Mouse (Mus musculus): Measurements from ENCODE around the gene Mtus2. TPM values are rescaled to one million over a fixed set of nuclear protein-coding genes. Genes with fewer than 3 reads are reported as not detected.
"Not testable (repeated sequence)": the region's sequence is repeated elsewhere in the genome, so short reads cannot be mapped to it uniquely, and the experiment has no call there.

Mtus2 gene
- total RNA-seq, 1 experiment from 2014 or later, result 2.4 TPM

DNA sequence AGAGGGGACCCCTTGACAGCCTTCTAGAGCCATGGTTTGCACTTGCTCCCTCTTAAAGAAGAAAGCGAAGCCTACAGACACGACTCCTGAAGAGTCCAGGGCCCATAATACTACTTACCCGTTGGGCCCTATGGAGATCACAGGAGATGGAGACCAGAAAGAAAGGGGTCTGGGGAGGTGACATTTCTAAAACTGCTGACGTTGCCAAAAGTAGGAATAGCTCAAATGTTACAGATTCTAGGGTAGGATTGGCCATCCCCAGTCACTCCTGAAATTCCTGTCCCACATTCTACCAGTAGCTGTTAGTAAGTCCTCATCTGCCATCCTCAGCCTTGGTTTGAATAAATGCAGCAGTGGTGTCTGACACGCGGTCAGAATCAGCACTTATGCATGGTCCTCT, 325.0 kb downstream of the Mtus2 start:
- DNase-seq, result no peak

DNA sequence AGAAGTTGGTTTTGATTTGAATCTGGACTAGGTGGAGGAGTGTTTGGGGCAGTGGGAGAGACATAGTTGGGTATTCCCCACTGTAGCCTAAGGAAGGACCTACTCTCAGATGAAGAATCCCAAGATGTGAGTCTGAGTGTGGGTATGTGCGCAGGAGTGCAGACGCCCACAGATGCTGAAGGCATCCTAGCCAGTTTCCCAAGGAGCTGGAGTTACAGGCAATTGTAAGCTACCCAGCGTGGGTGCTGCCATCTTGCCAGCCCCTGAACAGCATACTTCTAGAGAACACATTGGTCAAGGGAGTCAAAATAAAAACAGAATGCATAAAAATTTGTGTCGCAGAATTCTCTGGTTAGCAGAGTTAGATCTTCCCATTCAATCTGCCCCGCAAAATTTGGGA, 325.5 kb downstream of the Mtus2 start:
- DNase-seq, result no peak

DNA sequence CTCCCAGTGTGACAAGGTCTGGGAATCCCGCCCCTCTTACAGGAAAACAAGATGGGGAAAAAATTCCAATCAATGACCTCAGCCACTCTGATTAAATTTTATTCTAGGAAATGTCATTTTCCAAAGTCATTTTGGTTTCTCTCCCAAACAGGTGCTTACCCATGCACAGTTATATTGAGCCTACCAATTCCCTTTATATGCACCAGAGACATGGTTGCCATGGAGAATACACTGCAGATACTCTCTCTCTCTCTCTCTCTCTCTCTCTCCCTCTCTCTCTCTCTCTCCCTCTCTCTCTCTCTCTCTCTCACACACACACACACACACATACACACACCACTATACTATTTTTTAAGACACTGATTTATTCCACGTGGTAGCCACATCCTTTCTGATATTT, 326.1 kb downstream of the Mtus2 start:
- no peak for DNase-seq

DNA sequence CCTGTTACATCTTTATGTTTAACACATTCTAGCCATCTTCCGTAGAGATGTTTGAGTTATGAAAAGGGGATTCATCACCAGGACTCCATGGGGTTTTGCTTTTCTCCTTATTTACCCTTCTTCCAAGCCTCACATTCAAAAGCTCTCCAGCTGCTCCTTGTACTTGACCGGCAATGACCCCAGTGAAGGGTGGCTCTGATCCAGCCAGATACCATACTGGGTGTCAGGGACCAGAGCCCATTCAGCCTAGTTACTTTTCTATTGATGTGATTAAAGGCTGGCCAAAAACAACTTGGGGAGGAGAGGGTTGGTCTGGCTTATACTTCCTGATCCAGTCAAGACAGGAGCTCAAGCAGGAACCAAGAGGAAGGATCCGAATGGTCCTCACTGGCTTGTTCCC, 326.5 kb downstream of the Mtus2 start:
- no peak for DNase-seq

DNA sequence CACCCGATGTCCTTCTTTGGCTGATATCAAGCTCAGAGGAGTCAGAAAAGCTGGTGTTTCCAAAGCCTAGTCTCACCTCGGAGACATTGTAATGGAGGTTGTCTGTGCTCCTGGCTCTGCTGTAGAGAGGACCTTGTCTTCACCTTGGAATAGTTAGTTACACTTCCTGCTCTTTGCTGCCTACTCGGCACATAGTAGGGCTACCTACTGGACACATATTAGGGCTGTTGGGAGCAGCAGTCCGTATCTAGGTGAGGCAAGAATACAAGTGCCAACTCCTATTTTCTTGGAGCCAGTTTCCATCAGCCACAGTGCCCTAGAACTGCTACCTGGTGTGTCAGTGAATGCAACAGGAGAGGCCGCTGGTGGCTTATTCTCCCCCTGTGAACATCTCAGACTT, 330.4 kb downstream of the Mtus2 start:
- DNase-seq, result no peak

DNA sequence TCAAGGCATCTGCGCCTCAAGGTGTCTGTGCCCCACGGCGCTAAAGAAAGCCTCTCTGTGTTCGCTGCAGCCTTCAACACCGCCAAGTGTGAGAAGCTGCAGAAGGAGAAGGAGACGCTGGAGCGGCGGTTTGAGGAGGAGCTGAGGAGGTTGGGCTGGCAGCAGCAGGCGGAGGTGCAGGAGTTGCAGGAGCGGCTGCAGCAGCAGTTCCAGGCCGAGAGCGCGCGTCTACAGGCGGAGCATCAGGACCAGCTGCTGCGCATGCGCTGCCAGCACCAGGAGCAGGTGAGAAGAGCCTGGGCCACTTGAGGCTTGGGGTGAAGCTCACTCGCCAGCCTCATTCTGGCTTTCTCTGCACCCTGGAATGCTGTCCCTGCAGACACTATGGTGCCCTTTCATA, 331.7 kb downstream of the Mtus2 start:
- no peak for DNase-seq

DNA sequence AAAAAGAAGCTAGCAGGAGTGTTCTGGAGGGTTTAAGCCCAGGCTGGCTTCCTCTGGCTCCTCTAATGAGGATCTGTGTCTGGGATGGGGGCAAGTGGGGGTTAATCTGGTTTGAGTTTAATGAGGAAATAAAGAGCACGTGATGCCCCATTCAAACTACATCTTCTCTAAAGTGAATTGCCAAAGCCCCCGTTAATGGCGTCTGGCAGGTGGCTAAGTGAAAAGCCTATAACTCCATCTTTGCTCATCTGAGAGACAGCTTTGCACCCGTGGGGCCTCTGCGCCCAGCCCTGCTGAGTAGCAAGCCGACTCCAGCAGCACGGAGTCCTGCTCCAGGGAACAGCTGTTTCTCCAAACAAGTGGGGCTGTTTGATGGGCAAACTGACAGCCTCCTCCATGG, 332.8 kb downstream of the Mtus2 start:
- DNase-seq, result no peak

DNA sequence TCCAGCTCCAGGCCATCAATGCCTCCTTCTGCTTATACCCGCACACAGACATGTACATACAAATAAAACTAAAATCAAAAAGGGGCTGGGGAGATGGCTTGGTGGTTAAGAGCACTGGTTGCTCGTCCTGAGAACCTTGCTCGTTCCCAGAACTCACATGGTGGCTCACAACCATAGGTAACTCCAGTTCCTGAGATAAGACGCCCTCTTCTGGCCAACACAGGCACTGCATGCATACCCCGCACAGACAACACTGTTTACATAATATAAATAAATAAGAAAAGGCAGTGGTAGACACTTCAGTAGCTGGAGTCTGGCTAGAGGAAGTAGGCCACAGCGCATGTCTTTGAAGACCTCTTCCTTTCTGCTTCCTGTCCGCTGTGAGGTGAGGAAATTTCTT, 335.7 kb downstream of the Mtus2 start:
- no peak for DNase-seq

DNA sequence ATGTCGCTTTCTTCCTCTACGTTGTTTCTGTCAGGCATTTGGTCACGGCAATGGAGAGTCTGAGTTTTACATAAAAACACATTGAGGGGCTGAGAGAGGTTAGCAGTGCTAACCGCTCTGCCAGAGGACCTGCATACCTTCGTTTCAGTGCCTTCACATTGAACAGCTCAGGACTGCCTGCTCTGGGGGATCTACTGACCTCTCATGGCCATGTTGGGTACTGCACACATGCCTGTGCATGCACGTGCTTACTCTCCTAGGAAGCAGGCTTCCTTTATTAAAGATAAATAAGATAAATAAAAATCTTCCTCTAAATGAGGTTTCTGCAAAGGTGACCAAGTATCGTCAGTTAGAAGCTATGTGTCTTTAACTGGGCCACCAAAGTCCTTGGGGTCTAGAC, 336.2 kb downstream of the Mtus2 start:
- DNase-seq, result peak; percentile 45

DNA sequence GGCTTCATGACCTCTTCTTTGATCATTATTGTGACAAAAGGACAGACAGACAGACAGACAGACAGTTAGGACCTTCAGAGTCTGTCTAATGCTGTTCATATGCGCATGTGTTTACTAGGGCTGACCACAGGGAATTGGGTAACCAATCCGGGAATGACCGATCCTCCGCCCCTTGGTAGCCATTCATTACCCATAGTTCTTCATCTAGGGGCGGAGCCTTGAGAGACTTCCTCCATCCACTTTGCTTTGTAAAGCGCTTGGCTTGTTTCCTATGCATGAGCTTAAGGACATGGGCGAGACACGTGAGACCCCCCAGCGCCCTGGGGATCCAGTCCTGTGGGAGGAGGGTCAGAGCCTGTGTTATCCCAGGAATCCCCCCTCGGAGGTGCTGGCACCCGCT, 345.8 kb downstream of the Mtus2 start:
- peak; percentile 3 for DNase-seq

DNA sequence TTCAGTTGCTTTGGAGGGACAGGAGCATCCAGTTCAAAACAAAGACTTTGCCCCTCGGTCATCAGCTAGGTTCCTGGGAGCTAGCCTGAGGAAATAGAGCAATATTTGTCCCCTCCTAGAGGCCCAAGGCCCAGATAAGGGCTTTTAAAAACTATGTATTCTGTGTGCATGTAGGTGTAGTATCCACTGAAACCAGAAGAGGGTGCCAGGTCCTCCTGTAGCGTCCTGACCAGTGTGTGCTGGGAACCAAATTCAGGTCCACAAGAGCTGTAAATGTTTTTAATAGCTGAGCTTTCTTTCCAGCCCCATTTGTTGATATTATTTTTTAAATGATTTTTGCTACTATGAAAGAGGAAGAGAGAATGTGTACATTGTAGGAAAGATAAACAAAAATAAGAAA, 347.0 kb downstream of the Mtus2 start:
- DNase-seq, result no peak

DNA sequence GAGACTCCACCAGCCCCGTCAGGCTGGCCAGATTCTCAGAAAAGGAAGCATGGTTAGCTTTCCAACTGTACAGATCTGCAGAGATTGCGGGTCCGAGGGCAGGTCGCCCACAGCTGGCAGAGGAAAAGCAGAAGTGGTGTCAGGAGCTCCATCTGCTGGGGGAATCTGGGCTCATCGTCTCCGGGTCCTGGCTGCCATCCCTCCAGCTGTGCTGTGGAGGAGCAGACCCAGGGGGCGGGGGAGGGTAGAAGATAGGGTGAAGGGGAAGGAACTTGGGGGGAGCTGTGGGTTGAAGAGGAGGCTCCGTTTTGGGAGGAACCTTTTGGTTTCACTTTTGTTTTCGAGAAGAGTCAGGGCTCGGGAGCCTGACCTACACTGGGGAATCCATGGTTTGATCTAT, 353.7 kb downstream of the Mtus2 start:
- DNase-seq, result peak; percentile 31

DNA sequence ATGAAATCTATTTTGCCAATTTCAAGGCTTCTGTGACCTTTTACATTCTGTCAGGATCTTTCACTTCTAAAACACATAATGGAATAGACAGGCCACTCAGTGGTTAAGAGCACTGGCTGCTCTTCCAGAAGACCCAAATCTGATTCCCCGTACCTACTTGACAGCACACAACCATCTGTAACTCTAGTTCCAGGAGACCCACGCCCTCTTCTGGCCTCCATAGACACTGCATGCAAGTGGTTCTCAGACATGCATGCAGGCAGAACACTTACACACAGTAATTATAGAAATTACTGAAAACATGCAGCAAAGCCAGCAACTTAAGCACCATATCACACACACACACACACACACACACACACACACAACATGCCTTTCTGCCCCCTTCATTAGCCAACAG, 355.3 kb downstream of the Mtus2 start:
- DNase-seq, result peak; percentile 42

DNA sequence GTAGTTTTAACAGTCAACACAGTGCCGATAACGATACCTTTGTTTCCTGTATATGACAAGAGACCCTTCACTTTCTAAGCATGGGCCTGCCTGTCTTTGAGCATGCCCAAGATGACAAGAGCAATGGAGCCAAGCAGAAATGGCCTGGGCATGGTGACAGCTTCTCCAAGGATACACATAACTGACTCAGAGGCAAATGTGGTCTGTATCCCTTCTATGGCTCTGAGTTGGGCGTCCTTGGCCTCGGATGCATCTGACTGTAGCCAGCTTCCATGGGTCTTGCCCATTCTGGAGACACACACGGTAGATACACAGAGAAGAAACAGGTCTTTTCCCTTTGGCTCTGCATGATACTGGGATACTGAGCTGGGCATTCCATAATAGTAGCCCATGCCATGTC, 357.8 kb downstream of the Mtus2 start:
- DNase-seq, result peak; percentile 73

DNA sequence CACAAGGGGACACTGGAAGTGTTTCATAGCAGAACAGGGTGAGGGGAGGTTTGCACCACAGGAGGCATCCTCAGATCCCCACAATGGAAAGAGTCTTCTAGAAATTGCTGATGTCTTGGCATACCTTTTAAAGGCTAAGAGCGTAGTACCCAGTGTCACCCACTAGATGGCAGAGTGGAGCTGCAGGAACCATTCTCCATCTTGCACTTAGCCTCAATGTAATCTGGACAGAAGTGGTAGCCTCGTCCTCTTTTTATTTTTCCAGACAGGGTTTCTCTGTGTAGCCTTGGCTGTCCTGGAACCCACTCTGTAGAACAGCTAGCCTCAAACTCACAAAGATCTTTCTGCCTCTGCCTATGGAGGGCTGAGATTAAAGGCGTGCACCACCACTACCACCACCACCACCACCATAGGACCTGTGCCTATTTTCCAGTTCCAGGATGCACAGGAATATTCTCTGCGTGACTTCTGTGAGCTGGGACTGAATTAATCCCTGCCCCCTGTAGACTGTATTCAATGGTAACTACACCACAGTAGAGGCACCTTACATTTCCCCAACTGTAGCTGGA, 368.3 kb downstream of the Mtus2 start:
- DNase-seq, result peak; percentile 66

DNA sequence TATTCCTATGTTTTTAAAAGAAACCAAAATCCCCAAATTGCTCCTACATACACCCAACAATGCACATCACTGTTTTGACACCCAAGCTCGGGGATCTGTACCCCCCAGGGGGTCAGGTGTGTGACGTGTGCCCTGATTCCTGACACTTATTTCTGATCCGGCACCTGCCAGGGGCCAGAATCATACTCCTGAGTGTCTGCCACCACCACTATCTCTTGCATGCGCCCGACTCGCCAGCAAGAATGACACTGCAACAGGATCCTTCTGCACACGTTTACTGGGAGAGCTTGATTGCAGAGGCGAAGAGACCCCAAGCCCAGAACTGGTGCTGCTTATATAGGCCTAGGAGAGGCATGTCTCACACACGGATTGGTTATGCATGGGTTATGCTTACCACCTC, 369.2 kb downstream of the Mtus2 start:
- DNase-seq, result not testable (repeated sequence)

DNA sequence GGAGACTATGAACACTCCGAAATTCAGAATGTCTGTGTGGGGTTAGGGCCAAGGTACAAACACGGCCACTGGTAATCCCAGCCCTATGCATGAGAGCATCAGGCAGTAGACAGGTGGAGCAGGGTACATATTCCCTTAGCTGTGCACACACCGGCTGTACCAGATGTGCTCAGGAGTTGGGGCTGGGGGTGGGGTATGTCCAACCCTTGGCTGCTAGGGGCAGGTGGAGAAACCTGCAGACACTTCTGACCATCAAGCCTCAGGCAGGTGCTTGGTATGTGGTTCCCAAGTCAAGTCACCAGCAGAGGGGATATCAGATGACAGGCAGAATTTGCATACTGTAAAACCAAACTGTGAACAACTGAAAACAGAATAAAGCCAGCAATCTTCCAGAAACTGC, 371.9 kb downstream of the Mtus2 start:
- DNase-seq, result no peak

DNA sequence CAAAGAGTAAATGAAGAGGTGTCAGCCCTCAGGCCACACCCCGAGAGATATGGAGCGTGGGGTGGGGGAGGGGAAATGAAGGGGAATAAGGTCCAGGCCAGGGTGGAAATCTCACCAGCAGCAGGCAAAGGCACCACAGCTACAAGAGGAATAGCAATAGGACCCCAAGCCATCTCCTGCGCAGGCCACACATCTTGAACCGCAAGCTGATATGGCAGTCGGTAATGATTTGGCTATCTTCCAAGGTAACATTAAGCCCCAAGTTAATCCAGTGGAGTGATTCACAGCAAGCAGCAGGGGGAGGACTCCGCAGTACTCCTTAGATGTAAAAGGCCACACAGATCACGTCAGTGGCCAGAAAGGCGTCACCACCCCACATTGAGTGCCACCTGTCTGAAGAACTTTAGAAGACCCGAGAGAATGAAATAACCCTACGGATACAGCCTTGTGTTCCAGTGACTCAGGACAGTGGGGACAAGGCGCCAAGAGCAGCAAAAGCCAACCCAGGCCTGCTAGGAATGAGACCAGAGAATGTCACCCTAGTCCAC, 374.2 kb downstream of the Mtus2 start:
- DNase-seq, result no peak

DNA sequence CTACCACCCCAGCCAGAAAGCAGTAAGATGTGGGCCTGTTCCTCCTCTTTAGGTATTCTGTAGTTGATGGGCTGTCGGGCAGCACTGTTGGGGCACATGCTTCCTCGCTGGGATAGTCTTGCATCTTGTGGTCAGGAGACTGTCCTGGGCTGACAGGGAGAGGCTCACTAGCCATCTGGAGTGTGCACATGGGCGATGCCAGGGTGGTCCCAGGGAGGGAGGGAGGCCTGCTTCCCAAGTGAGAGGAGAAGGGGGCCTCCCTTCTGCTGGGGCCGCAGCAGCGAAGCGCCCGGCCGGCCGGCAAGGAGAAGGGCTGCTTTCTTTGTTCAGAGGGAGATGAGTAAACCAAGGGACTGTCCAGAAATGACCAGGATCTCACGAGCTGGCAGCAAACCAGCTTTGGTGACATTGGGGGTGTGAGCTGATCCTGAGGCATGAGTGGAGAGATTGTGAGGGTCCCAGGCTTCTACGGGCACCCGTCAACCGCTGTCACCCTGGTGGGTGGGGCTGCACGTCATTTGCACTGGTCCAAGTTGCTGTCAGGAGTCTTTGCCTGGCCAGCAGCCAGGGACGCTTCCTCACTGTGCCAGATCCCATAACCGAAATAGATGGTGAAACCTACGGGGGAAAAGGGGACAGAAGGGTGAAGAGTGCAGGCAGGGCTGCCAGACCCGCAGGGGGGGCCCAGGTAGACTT, 375.0 kb downstream of the Mtus2 start:
- no peak for DNase-seq

DNA sequence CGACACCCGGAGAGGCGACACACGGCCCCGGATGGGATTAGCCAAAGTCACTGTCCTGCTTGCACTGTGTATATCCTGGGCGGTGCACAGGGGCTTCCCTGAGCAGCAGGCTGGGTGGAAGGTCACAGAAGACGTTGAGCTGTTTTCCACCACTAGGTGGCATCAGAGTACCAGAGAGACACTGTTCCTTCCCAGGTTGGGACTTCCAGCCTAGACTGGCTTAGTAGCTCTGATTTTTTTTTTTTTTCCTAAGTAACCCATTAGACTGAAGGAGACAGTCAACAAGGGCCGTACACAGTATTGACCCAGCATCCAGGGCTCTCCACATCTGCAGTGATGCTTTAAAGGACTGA, 375.5 kb downstream of the Mtus2 start:
- DNase-seq, result peak; percentile 82

DNA sequence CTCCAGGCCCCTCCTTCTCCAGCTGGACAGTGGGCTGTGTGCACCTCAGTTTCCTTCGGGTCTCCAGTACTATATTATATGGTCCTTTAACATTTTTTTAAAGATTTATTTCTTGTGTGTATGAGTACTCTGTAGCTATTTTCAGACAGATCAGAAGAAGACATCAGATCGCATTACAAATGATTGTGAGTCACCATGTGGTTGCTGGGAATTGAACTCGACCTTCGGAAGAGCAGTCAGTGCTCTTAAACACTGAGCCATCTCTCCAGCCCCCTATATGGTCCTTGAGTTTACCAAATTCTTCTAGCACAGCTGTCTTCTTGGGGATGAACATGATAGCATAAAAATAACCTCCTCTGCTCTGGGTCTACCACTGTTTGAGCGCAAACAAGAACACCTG, 382.0 kb downstream of the Mtus2 start:
- no peak for DNase-seq

DNA sequence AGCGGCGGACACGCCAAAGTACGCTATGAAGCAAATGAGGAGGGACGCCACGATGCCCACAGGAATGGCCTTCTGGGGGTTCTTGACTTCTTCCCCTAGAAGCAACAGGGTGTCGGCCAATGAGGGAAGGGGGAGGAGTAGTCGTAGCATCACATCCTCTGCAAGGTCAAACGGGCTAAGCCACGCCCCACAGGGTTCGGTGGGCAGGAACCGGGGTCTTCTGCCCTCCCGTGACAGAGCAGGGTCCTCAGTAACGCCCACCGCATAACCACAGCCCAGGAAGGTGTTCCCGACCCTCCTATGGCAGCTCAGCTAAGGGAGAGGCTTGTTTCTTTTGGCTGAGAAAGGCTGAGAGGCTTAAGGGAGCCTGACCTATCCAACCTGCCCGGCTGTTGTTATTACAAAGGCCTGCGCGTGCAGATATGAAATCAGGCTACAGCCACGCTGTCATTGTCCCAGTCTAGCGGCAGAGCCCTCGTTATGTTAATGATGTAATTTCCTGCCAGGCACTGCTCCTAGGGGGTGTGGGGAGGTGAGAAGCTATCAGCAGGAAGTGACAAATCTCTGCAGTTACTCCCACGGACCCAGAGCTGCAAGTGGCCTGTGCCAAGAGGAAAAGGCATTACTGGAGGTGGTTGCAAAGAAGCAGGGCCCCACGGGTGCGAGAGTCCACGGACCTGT, 385.1 kb downstream of the Mtus2 start:
- DNase-seq, result peak; percentile 47

DNA sequence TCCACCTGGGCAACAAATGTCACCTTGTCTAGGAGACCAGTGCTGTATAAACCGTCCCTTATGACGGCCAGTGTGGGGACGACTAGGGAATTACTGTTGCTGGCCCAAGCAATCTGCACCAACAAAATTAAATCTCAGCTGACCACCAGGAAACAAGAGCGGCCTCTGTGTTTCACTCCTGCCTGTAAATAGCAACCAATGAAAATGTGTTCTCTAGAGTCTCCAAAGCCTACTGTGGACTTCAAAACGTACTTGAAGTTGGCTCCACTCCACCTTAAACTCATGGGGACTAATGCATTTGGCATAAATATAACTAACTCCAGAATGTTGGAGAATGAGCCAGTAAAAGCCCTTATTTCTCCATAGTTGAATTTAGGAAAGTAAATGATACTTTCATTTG, 387.3 kb downstream of the Mtus2 start:
- DNase-seq, result no peak

DNA sequence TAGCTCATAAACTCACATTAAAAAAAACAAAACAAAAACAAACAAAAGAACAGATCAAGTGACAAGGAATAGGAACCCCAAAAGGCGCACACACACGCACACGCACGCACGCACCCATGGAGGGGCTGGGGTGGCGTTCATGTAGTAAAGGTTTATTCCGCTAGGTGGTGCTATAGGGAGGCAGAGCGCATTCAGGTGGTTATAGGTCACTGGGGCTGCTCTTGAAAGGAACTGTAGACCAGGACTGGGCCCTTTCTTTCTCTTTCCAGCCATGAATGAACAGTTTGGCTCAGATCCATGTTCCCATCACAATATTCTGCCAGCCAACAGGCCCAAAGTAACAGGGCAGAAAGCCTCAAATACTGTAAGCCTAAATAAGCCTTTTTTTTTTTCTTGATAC, 389.4 kb downstream of the Mtus2 start:
- no peak for DNase-seq

All from adrenal gland, postnatal 14 days (tissue).